25 mouse cellular contexts compared by ENCODE assay signal in the genomic region with DNA sequence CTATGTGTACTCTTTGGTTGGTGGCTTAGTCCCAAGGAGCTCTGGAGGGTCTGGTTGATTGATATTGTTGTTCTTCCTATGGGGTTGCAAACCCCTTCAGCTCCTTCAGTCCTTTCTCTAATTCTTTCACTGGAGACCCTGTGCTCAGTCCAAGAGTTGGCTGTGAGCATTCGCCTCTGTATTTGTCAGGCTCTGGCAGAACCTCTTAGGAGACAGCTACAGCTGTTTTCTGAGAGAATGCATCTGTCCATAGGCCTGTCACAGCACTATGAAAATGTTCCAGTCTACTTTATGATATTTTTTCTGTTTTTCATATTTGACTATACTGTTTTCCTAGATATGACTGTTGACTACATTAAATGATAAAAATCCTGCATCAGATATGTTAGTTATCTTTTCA. TPM values are rescaled to one million over a fixed set of nuclear protein-coding genes. Genes with fewer than 3 reads are reported as not detected.
"Had no signal": no experiment of that assay in that cellular context is flagged by ENCODE, and none has a peak within 500 bp of the region (broad histone marks: within the 10 kb centered on the region; RNA-seq: fewer than 3 reads in every experiment).

No protein-coding gene starts in this region.

- ATAC-seq: hindbrain, postnatal 0 days; inflammation-experienced regulatory T-cells, adult 6 months; intestine, embryonic 16.5 days; liver, postnatal 0 days had no signal

- DNase-seq: kidney, adult 18-20 months; kidney, postnatal 36 days; left cerebral cortex, postnatal 4 days; liver, postnatal 0 days; midbrain, embryonic 14.5 days; thymus, adult 2 months; thymus, postnatal 14 days; thymus, postnatal 4 days had no signal

- H3K27me3 ChIP-seq: limb, embryonic 12.5 days; limb, embryonic 15.5 days had no signal

- H3K4me2 ChIP-seq: limb, embryonic 12.5 days; limb, embryonic 15.5 days; liver, embryonic 11.5 days; midbrain, embryonic 11.5 days had no signal

- H3K27ac ChIP-seq: hindbrain, postnatal 0 days; limb, embryonic 12.5 days; limb, embryonic 15.5 days; liver, embryonic 14.5 days; stomach, postnatal 0 days had no signal

- H3K9me3 ChIP-seq: limb, embryonic 12.5 days; limb, embryonic 15.5 days had no signal

- H3K4me3 ChIP-seq: limb, embryonic 12.5 days; limb, embryonic 15.5 days had no signal

- H3K4me1 ChIP-seq: limb, embryonic 12.5 days; limb, embryonic 15.5 days had no signal

- H3K9ac ChIP-seq: limb, embryonic 12.5 days; limb, embryonic 15.5 days; liver, embryonic 14.5 days; liver, postnatal 0 days had no signal

- H3K36me3 ChIP-seq: limb, embryonic 12.5 days; limb, embryonic 15.5 days had no signal

RNA-seq across cellular contexts. Expression of a gene that starts 14.8 kb away (rescaled TPM):
- total RNA-seq: hindbrain, postnatal 0 days; layer of hippocampus, adult 18-20 months; layer of hippocampus, postnatal 14 days; left cerebral cortex, adult 8-10 months; left cerebral cortex, postnatal 14 days; megakaryocyte progenitor cell, adult 5-6 weeks; megakaryocyte-erythroid progenitor cell, adult 5-6 weeks had no signal
- polyA plus RNA-seq: kidney, embryonic 14.5 days; limb, embryonic 12.5 days; liver, embryonic 11.5 days; stomach, embryonic 14.5 days had no signal
